17 mouse cellular contexts compared by ENCODE assay signal in genomic region chr2:173232766-173233099, GRCm38 (mm10). TPM values are rescaled to one million over a fixed set of nuclear protein-coding genes. Genes with fewer than 3 reads are reported as not detected.
DNase-seq lines count a peak whose midpoint lies in the region; ATAC-seq and TF ChIP-seq lines count a peak whose summit lies in the region.
"Had no signal": no experiment of that assay in that cellular context is flagged by ENCODE, and none has a peak within 500 bp of the region (broad histone marks: within the 10 kb centered on the region; RNA-seq: fewer than 3 reads in every experiment).

No protein-coding gene starts in this region.

- no peak for ATAC-seq in forebrain, postnatal 0 days
- no peak for ATAC-seq in forebrain, embryonic 14.5 days
- ATAC-seq: midbrain, embryonic 16.5 days had no signal

- dilution Hi-C loops in CH12.LX (cut with MboI; ENCODE audit: extremely low pct_ligation_motif_present, extremely low pct_unique_long_range_greater_than_20kb, low sequenced_read_pairs) = no loop called here

- peaks cover 48% of the 10 kb centered on the region for H3K36me3 ChIP-seq in forebrain, postnatal 0 days (ENCODE audit: insufficient read depth)
- peaks cover 50% of the 10 kb centered on the region for H3K36me3 ChIP-seq in forebrain, embryonic 14.5 days (ENCODE audit: control insufficient read depth, insufficient read depth, low read length)
- peaks cover 40 to 59% of the 10 kb centered on the region in 2 experiments for H3K36me3 ChIP-seq in CH12.LX (replicated peaks in 1 of 2; ENCODE audit: control insufficient read depth in 1 of 2, insufficient read depth in 1 of 2, low read length in 1 of 2)
- peaks cover 30% of the 10 kb centered on the region for H3K36me3 ChIP-seq in myocyte (ENCODE audit: control insufficient read depth, insufficient read depth)

- in situ Hi-C loops in CH12.LX (cut with MboI; ENCODE audit: low pct_ligation_motif_present, low pct_unique_long_range_greater_than_20kb, low sequenced_read_pairs) = loop anchor here (5.0 kb wide), 2 partner anchors 35 to 220 kb away; no protein-coding TSS in a partner anchor

- no peak overlapping the region for H3K4me3 ChIP-seq in forebrain, postnatal 0 days (ENCODE audit: low read depth, low read length)
- H3K4me3 ChIP-seq in forebrain, embryonic 14.5 days (ENCODE audit: low read depth, low read length) = no peak overlapping the region
- H3K4me3 ChIP-seq in left cerebral cortex, adult 2 months = no peak overlapping the region
- H3K4me3 ChIP-seq in CH12.LX (replicated peaks in 1 of 3; ENCODE audit: low read depth in 2 of 3, low read length in 2 of 3, poor library complexity in 1 of 3) (no peak overlapping the region), myocyte (no peak overlapping the region)
- H3K4me3 ChIP-seq: hindbrain, embryonic 10.5 days; neural tube, embryonic 15.5 days had no signal

- H3K4me1 ChIP-seq in forebrain, postnatal 0 days (ENCODE audit: insufficient read depth) = no peaks in the 10 kb centered on the region
- peaks cover 11% of the 10 kb centered on the region for H3K4me1 ChIP-seq in forebrain, embryonic 14.5 days (ENCODE audit: control insufficient read depth, insufficient read depth, low read length)
- peaks cover 22 to 45% of the 10 kb centered on the region in 2 experiments for H3K4me1 ChIP-seq in CH12.LX (ENCODE audit: control insufficient read depth in 1 of 2, insufficient read depth in 2 of 2)

- H3K4me2 ChIP-seq in forebrain, postnatal 0 days (ENCODE audit: low read depth) = no peak overlapping the region
- H3K4me2 ChIP-seq in forebrain, embryonic 14.5 days (ENCODE audit: low read length) = no peak overlapping the region
- H3K4me2 ChIP-seq in CH12.LX (ENCODE audit: insufficient read depth, low read depth, poor library complexity, severe bottlenecking) (no peak overlapping the region), myocyte (ENCODE audit: low read depth) (no peak overlapping the region)
- H3K4me2 ChIP-seq: liver, embryonic 11.5 days; neural tube, embryonic 15.5 days had no signal

- no peaks in the 10 kb centered on the region for H3K27me3 ChIP-seq in forebrain, postnatal 0 days (ENCODE audit: insufficient read depth, low read length)
- no peaks in the 10 kb centered on the region for H3K27me3 ChIP-seq in forebrain, embryonic 14.5 days (replicated peaks; ENCODE audit: control insufficient read depth, insufficient read depth, low read length)
- H3K27me3 ChIP-seq in CH12.LX (replicated peaks) = no peaks in the 10 kb centered on the region
- no peaks in the 10 kb centered on the region for H3K27me3 ChIP-seq in myocyte (ENCODE audit: control insufficient read depth, insufficient read depth, insufficient read length)
- H3K27me3 ChIP-seq: neural tube, embryonic 15.5 days had no signal

- no peak overlapping the region for H3ac ChIP-seq in myocyte (ENCODE audit: control insufficient read depth, insufficient read length)

- H3K79me2 ChIP-seq in CH12.LX (replicated peaks; ENCODE audit: control insufficient read depth, extremely low read depth, insufficient read depth, poor library complexity, severe bottlenecking) (peaks cover 14% of the 10 kb centered on the region), myocyte (ENCODE audit: control insufficient read depth, insufficient read depth) (peaks cover 52% of the 10 kb centered on the region)

- no peak overlapping the region for H3K27ac ChIP-seq in forebrain, postnatal 0 days (ENCODE audit: low read depth, low read length)
- no peak overlapping the region for H3K27ac ChIP-seq in forebrain, embryonic 14.5 days (ENCODE audit: low read depth, low read length)
- no peak overlapping the region for H3K27ac ChIP-seq in left cerebral cortex, adult 2 months
- no peak overlapping the region for H3K27ac ChIP-seq in CH12.LX (ENCODE audit: insufficient read depth, low read depth)
- H3K27ac ChIP-seq: neural tube, embryonic 15.5 days had no signal

- no peaks in the 10 kb centered on the region for H3K9me3 ChIP-seq in forebrain, postnatal 0 days (ENCODE audit: low read length)
- H3K9me3 ChIP-seq in forebrain, embryonic 14.5 days (replicated peaks; ENCODE audit: control insufficient read depth, low read length) = no peaks in the 10 kb centered on the region
- H3K9me3 ChIP-seq in CH12.LX (replicated peaks; ENCODE audit: low read length) = no peaks in the 10 kb centered on the region
- H3K9me3 ChIP-seq: hindbrain, embryonic 10.5 days; neural tube, embryonic 15.5 days had no signal

- peak; percentile 49 for TF ChIP-seq CTCF in forebrain, postnatal 0 days (IDR thresholded peaks at IDR 0.05; ENCODE audit: low read depth)
- TF ChIP-seq CTCF in left cerebral cortex, adult 2 months (IDR thresholded peaks at IDR 0.05) = peak; percentile 32
- TF ChIP-seq CTCF in CH12.LX (conservative IDR thresholded peaks at IDR 0.05 in 1 of 2, IDR thresholded peaks at IDR 0.05 in 1 of 2; ENCODE audit: low read depth in 2 of 2, low read length in 2 of 2) = peak in 1 of 2 experiments; percentile 39; a peak in 1 of 4 replicates

- intact Hi-C loops in left cerebral cortex, adult 2 months (cut with DNase I) = no loop called here
- intact Hi-C loops in left cerebral cortex, postnatal 14 days (cut with DNase I) = loop anchor here (5.0 kb wide), 1 partner anchor 40 kb away; no protein-coding TSS in a partner anchor

- H3K9ac ChIP-seq in forebrain, postnatal 0 days = no peak overlapping the region
- no peak overlapping the region for H3K9ac ChIP-seq in forebrain, embryonic 14.5 days (ENCODE audit: low read length)
- H3K9ac ChIP-seq in CH12.LX (ENCODE audit: insufficient read depth, low read depth) = no peak overlapping the region
- H3K9ac ChIP-seq: neural tube, embryonic 15.5 days had no signal

- TF ChIP-seq RAD21 in CH12.LX (IDR thresholded peaks at IDR 0.05; ENCODE audit: low read depth, low read length) = peak; percentile 2

- 71% methylated on average over 8 of the region's 8 CpGs for WGBS in forebrain, postnatal 0 days
- WGBS in forebrain, embryonic 14.5 days = 82% methylated on average over 8 of the region's 8 CpGs

- no peak for DNase-seq in forebrain, postnatal 0 days
- DNase-seq in forebrain, embryonic 14.5 days (ENCODE audit: low spot score) = no peak
- no peak for DNase-seq in left cerebral cortex, adult 2 months (ENCODE audit: extremely low spot score in 1 of 2, low spot score in 2 of 2)
- no peak for DNase-seq in left cerebral cortex, postnatal 14 days (ENCODE audit: low spot score in 2 of 2)
- no peak for DNase-seq in CH12.LX (ENCODE audit: extremely low read depth)
- no peak for DNase-seq in ovary, postnatal 14 days (ENCODE audit: low spot score)
- DNase-seq in urinary bladder, adult 18-20 months (ENCODE audit: low spot score in 2 of 2) = no peak
- DNase-seq: adrenal gland, postnatal 14 days; embryo, embryonic 11 days; heart, adult 18-20 months; kidney, adult 11 months; lung, postnatal 4 days had no signal

- no peak for TF ChIP-seq EP300 in CH12.LX (IDR thresholded peaks at IDR 0.05; ENCODE audit: low read length)

- no peak for TF ChIP-seq POLR2A in CH12.LX (IDR thresholded peaks at IDR 0.05; ENCODE audit: low read depth, low read length)
- TF ChIP-seq POLR2A in myocyte (IDR thresholded peaks at IDR 0.05; ENCODE audit: insufficient read length, low read depth) = peak; percentile 21

TF ChIP-seq in CH12.LX, 34 proteins besides CTCF, POLR2A, EP300 and RAD21:
- TF ChIP-seq BHLHE40 (IDR thresholded peaks at IDR 0.05; ENCODE audit: low read depth, low read length) = no peak
- TF ChIP-seq SMC3 (IDR thresholded peaks at IDR 0.05; ENCODE audit: low read depth, low read length) = peak; percentile 31

TF ChIP-seq in myocyte, 11 proteins besides CTCF, POLR2A, EP300 and RAD21:
- no peak for TF ChIP-seq USF1 (IDR thresholded peaks at IDR 0.05; ENCODE audit: low read depth)
- TF ChIP-seq CEBPB (IDR thresholded peaks at IDR 0.05; ENCODE audit: insufficient read depth, poor library complexity, severe bottlenecking) = no peak
- no peak for TF ChIP-seq MAX (IDR thresholded peaks at IDR 0.05; ENCODE audit: low read depth)
- TF ChIP-seq SRF (IDR thresholded peaks at IDR 0.05; ENCODE audit: control insufficient read depth, insufficient read length, low read depth) = no peak
- TF ChIP-seq POLR2AphosphoS2 (IDR thresholded peaks at IDR 0.05; ENCODE audit: insufficient read length, low read depth) = peak; percentile 54
- no peak for TF ChIP-seq MYOD1 (IDR thresholded peaks at IDR 0.05; ENCODE audit: control insufficient read depth in 1 of 3, insufficient read length in 2 of 3, low read depth in 2 of 3)
- no peak for TF ChIP-seq E2F4 (IDR thresholded peaks at IDR 0.05; ENCODE audit: insufficient read depth)
- TF ChIP-seq MYOG (IDR thresholded peaks at IDR 0.05; ENCODE audit: control insufficient read depth in 1 of 3, insufficient read depth in 1 of 3, insufficient read length in 2 of 3, low read depth in 2 of 3) = no peak

RNA-seq across cellular contexts. Expression of gene Zbp1, which starts 14.0 kb away (rescaled TPM):
- total RNA-seq in forebrain, postnatal 0 days (2014; rRNA removed) = 0.52 TPM in 1 of 2 replicates, not detected in the other
- 0.44 and 0.45 TPM in 2 replicates for polyA plus RNA-seq in forebrain, postnatal 0 days (2015; fragmentation: Nextera tagmentation; extraction: Ambion mirVana)
- polyA plus RNA-seq in forebrain, embryonic 14.5 days (2014; fragmentation: Nextera tagmentation; extraction: Ambion mirVana) = not detected in 2 replicates
- under 1 TPM in 1 of 2 experiments, not detected in 1; 0.36 TPM for total RNA-seq in left cerebral cortex, adult 2 months (2021)
- total RNA-seq in left cerebral cortex, postnatal 14 days (2021) = not detected
- 8.4 and 8.7 TPM in 2 replicates for total RNA-seq in CH12.LX (2012; rRNA removed)
- 7.3 and 9.8 TPM in 2 replicates for total RNA-seq in CH12.LX (2014; rRNA removed)
- polyA plus RNA-seq in CH12.LX (2012; ENCODE audit: insufficient read length, low read depth) = 7.9 and 8.1 TPM in 2 replicates
- polyA plus RNA-seq in myocyte (2012; fragmentation: generic; extraction: Trizol) = 1.1 TPM
- polyA plus RNA-seq: liver, embryonic 11.5 days; midbrain, embryonic 16.5 days had no signal

RNA-seq across cellular contexts. Expression of gene Pmepa1, which starts 43.6 kb away (rescaled TPM):
- 6.9 and 8.5 TPM in 2 replicates for total RNA-seq in forebrain, postnatal 0 days (2014; rRNA removed)
- polyA plus RNA-seq in forebrain, postnatal 0 days (2015; fragmentation: Nextera tagmentation; extraction: Ambion mirVana) = 2.5 and 3.1 TPM in 2 replicates
- polyA plus RNA-seq in forebrain, embryonic 14.5 days (2014; fragmentation: Nextera tagmentation; extraction: Ambion mirVana) = 6.9 and 8.8 TPM in 2 replicates
- 10 to 100 TPM; 53.4 to 58.5 TPM for total RNA-seq in left cerebral cortex, adult 2 months (2021)
- total RNA-seq in left cerebral cortex, postnatal 14 days (2021) = 10 to 100 TPM; 43.3 to 56.9 TPM
- total RNA-seq in CH12.LX (2012; rRNA removed) (9.8 and 9.9 TPM in 2 replicates), CH12.LX (2014; rRNA removed) (1.2 and 1.6 TPM in 2 replicates)
- polyA plus RNA-seq in CH12.LX (2012; ENCODE audit: insufficient read length, low read depth) (11.0 and 11.8 TPM in 2 replicates), myocyte (2012; fragmentation: generic; extraction: Trizol) (260 TPM)
